Mouse (Mus musculus) fat pad, adult 2 months (tissue): ENCODE data around the gene Rrp1b.

Experiments used
- DNase-seq: peaks from one replicate; pipeline ENCODE4 v3.0.0-alpha.2; 2011; ENCODE audit warnings: low read depth, low spot score; ENCODE audit errors: extremely low read depth

The Rrp1b gene

DNA sequence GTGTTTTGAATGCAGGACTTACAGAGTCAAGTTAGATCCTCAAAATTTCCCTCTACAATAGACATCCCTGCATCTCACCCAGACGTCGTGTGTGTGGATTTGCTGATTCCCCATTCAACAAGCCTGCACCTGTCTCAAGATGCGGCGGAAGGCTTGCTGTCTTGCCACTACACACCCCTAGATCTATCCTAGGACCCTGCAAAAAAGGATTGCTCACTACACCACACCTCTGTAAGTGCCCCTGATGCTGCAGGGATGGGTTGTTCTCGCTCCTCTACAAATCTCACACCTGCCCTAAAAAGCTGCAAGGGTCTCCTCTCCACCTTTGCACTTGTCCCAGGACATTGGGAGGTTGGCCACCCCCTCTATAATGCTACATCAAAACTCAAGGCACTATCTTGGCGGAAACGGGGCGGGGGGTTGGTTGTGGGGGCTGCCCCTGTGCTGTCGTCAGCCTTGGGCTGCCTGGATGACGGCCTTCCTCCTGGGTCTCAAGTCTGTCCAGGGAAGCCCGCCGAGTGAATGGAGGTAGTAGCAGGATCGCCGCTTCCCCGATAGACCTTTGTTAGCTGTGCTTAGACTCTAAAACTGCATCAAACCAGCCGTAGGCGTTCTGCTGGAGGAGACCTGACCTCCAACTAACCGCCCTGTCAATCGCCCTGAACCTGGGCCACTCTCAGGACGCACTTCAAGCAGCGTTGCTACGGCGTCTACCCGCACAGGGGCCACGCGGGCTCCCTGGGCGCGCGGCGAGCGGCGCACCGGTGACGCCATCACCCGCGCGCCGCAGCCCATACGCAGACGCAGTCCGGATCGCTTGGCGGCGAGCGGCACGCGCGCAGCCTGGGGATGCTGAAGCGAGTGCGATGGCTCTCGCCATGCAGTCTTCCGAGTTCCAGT, at the start of gene Rrp1b, which contains the start of gene Hsf2bp:
TSS of gene Rrp1b (plus strand) at position 492 of the 900 bp plus-strand sequence.
TSS of gene Hsf2bp (minus strand) at position 741 of the 900 bp plus-strand sequence.
- no peak for DNase-seq

DNA sequence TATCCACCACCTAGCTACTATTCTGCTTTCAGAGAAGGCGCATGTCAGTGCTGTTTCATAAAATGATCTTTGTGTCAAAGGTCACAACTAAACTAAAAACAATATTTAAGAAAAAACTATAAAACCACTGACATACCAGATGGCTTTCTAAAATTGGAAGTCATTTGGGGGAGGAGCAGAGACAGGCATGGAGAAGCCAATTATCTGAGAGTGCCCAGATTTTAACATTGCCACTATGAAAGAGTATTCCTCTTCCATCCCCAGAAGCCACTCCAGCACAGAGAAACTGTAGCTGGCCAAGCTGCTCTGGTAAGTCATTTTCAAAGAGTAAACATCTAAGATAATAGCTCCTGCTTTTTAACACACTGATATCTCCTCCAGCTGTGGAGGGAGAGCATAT, 49.0 kb upstream of the Rrp1b start:
- DNase-seq = no peak

DNA sequence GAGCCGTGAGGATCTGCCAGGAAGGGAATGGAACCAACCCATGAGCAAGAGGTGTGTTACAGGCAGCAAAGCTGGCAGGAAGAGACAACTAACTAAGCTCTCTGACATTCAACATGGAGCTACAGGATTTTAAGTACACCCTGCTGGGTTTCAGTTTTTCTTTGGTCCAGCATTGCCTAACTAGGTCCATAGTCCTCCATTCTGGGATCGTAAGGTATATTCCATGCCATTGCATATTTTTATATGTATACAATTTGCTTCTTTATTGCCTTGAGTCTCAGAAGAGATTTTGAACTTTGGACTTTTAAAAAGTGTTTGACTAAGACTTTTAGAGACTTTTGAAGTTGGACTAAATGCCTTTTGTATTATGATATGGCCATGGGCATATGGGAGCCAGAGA, 46.9 kb upstream of the Rrp1b start:
- no peak for DNase-seq

DNA sequence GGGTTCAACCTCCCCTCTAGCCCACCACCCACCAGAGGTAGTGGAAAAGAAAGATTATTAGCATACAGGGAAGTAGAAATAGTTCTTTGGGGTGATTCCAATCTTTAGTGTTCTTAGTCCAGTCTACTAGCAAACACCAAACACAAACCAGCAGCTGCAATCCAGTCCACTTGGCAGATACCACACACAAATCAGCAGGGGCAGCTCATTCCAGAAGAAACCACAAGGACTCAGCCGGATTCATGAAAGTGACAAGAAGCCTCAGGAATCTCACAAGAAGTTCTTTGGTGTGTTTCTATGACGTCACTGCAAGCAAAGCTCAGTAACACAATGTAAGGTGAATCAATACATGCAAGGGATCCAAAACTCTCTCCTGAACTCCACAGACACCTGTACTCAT, 43.9 kb upstream of the Rrp1b start:
- DNase-seq = no peak

DNA sequence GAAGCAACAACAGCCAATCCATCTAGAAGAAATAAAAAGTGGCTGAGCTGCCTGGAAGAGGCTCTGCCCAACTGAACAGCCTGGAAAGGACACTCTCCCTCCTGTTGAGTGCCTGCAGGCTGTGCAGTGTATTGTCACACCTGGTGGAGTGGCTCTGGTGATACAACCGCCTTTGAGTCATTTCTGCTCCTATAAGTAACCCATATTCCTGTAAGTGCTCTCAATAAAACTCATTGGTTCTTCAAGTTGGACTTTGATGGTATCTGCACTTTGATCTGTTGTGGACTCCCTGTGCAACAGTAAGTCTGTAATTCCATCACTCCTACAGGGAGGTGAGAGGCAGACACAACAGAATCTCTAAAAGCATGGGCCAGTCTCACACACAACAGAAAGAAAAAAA, 42.5 kb upstream of the Rrp1b start:
- no peak for DNase-seq

DNA sequence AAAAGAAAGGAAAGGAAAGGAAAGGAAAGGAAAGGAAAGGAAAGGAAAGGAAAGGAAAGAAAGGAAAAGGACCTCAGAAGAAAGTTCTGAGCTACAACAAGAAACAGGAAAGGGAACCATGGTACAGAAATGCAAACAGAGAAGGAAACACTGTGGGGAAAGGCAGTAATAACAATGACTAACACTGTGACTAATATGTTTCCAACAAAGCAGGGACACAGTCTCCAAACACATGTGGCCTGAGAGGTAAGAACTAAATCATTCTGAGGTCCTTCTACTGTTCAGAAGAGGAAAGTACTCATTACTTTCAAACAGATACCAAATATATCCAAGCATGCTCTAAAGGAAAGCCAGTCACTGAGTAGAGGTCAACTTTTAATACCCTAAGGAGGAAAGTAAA, 41.8 kb upstream of the Rrp1b start:
- DNase-seq = no peak

DNA sequence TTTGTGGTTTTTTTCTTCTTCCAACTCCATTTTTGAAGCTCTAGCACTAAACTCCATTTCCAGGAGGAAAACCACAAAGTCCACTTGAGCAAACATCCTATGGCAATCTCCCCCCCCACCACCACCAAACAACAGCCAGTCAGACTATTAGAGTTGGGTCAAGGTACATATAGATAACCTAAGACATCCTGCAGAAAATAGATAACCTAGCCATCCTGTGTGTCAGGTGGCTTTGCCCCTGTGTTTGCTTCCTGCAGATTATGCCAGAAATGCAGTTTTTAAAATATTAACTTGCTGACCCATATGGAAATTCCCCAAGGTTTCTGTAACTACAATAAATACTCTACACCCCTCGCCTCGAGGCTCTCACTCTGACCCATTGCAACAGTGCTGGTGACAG, 40.1 kb upstream of the Rrp1b start:
- no peak for DNase-seq

DNA sequence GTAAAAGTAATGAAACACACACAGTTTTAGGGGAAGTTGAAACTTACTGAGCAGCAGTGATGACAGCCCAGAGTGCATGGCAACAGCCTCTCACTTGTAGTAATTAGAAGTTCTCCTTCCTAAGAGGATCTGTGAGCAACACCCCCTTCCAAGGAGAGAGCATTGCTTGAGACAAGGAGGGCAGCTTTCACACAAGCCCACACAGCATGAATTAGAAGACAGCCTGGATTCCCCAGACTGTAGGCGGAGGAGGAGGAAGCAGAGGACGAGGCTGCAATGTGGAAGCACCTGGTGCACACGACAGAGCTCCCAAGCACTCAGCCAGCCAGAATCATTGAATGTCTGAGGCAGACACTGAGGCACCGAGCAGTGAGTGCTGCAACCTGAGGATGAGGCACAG, 39.6 kb upstream of the Rrp1b start:
- DNase-seq = no peak

DNA sequence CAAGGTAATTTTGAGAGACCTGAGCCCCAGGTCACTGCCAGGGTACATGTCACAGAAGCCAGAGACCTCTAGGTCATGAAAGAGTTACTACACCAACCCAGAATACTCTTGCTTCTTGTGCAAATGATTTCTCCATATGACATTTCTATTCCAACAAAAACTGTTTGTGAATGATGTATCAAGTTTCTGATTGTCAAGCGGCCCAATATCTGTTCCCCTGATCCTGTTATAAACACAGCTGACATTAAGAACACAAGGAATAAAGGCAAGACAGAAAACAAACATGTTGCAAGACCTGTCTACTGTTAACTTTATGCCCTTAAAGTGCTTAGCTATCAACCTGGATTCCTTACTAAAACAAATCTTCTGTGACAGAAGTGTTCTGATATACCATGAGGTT, 37.5 kb upstream of the Rrp1b start:
- DNase-seq = no peak

DNA sequence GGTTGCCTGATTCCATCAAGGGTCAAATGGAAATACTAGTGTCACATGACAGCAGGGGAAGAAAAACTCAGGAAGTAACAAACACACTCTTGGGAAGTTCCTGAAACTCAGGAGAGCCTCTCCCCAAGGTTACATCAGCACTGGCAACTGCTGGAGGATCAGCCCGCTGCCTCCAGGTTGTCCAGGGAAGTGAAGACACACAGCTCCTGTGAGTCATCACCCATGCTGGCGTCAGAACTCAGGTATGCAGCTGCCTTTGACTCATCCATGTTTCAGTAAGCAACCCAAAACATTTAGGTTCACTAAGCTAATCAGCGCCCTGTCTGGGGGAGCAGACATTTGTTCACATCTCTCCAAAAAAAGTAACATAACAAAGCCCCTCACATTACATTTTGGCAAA, 32.6 kb upstream of the Rrp1b start:
- no peak for DNase-seq

DNA sequence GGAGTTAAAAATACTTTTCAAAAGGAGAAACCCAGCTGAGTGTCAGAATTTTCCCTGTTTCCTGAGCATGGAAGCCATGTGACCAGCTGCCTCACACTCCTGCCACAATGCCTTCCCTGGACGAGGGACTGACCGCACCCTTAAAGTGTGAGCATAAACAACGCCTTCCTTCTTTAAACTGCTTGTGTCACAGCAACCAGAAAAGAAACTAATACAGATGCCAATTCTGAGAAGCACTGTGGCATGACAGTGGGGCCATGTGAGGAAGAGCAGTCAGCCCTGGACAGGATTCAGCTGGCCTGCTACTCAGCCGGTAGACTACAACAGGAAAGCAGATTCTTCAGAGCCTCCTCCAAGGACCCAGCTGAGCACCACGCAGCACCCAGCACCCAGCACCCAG, 29.1 kb upstream of the Rrp1b start:
- no peak for DNase-seq

DNA sequence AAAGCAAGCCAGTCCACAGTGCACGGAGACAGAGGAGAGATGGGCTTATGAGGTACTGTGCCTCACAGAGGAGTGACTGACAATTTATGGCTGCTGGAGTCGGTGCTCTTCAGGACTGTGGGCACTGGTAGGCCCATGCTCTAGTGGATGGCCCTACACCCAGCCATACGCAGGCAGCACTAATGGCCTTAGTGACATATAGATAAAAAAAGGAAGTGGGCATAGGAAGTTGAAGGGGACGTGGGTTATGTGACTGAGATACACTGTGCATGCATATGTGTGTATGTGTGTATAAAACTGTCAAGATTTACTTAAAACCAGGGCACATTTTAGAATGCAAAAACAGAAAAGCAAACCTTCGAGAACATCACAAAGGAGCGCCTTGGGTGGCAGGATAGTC, 24.2 kb upstream of the Rrp1b start:
- DNase-seq = no peak

DNA sequence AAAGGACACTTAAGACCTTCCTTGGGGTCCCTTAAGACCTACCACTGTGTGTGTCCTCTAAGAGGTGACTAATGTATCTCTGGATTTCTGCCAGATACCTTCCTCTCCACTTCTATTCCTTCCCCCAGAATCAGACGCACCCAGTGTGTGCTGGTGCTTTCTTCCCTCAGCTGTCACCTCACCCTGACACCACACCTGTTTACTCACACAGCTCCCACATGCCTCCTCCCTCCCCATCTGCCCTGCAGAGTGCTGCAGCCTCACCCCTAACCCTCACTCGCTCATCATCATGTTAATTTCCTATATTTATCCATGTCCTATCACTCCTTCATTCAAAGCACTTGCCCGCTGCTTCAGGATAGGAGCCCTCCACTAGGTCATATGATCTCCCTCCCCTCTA, 23.6 kb upstream of the Rrp1b start:
- no peak for DNase-seq

DNA sequence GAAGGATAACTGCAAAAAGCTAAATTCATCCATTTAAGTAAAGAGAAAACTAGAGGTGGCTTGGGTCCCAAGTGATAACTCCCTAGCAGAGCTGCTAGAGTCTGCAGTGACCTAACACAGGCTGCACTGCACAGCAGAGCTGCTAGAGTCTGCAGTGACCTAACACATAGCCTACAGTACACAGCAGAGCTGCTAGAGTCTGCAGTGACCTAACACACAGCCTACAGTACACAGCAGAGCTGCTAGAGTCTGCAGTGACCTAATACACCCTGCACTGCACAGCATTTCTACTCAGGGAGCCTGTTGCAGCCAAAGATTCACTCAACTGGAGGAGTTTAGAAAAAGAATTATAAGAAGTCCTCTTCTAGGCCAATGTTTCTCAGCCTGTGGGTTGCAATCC, 22.2 kb upstream of the Rrp1b start:
- DNase-seq = no peak

DNA sequence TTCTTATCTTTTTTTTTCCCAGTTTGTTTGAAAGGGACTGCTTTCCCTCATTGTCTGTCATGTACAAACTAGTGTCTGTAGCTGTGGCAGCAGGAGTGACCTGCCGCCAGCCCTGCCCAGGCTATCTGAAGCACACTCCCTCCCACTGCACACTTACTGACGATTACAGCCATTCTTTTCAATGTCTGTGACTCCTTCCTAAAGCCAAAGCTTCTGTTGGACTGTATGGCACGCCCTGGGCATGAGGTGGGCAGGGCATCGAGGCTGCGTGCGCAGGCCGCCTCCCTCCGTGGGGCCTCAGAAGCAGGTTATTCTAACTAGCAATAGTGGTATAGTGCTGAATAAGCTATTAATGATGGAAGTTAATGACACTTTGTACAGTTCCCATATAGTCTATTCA, 19.4 kb upstream of the Rrp1b start:
- DNase-seq = no peak

DNA sequence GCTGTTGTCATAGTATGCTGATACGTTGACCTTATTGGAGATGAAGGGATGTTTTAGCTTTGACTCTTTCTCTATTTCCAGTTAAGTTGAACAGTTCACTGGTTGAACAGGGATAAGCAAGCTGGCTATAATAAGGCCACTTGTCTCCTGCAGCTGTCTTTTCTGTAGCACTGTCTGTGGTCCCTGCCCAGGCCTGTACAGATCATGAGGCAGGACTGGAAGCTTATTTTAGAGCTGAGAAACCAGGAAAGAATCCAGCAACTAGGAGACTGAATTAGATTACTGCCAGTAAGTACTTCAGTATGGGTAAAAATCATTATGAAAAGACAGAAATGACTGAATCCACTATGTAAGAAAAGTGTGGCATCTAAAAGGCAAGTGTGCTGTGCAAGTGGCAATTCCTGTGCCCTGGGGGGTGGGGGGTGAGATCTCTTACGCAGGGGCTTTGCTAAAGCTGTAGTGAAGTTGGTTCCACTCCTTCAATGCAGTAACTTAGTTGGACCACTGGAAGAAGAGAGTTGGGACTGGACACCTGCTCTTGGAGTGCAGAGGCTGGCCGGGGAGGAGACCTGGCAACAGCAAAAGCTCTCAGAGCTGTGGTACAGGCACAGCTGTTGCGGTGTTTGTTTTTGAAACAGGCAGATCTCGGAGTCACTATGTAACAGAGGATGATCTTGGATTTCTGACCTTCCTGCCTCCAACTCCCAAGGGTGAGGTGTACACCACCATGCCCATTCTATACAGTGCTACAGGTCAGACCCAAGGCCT, 17.6 kb upstream of the Rrp1b start:
- no peak for DNase-seq

DNA sequence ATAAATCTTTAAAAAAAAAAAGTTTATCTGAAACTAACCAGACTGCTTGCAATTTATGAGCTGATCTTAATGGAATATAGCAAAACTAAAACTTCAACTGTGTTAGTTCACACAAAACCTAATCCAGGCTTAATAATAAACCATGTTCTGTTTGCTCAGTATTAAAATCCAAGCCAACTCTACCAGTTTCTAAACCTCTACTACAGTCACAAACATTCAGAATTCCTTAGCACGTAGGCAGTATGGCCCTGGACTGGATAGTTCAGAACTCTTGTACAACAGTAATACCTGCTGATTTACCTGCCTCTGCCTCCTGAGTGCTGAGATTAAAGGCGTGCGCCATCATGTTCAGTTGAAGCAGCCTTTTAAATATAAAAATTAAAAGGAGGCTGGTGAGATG, 13.9 kb upstream of the Rrp1b start:
- DNase-seq = no peak

DNA sequence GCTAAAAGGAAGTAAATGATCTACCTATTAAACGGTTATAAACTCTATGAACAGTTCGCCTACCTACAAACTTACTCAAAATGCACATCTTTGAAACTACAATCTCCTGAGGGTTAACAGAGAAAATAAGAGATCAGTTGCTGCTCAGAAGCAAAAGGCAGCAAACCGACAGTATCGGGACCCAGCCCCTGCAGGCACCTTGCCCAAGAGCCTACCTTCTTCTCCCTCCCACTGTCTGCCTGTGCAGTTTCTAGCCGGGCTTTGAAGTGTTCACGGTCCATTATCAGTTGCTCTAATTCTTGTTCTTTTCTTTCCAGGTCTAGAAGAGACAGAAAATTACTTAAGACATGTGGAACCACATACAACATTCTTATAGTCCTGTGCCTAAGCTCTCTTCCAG, 13.3 kb upstream of the Rrp1b start:
- DNase-seq = no peak

DNA sequence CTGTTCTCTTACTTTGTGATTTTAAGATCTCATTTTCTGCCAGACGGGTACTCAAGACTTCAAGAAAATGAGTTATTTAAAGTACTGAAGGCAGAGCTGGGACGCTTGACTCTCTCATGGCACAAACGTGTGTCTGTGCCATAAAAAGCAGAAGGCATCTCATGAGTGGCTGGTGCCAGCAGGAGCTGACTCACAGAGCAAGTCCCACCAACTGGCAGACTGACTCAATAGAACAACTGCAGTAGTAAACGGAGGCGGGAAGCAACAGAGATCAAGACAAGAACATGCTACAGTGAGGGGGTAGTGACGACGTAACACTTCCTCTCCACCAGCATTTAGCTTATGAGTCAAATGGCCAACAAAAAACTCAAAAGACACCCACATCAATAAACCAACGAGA, 12.8 kb upstream of the Rrp1b start:
- DNase-seq = no peak

DNA sequence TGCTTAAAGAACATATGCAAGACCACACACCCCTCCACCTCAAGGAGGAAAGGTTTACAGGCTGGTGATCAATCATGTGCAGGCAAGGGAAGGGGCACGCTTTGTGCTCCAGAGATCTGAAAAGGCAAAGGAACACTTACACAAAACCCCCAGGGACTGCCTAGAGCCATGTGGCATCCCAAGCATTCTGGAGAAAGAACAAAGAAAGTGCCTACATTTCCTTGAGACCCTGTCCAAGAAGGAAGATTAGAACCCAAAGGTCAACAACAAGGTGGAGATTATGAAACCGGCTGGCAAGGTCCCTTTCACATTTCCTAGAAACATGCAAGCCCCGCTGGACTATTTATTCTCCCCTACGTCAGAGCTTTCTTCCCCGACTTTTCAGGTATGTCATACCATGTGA, 11.2 kb upstream of the Rrp1b start:
- DNase-seq = no peak

DNA sequence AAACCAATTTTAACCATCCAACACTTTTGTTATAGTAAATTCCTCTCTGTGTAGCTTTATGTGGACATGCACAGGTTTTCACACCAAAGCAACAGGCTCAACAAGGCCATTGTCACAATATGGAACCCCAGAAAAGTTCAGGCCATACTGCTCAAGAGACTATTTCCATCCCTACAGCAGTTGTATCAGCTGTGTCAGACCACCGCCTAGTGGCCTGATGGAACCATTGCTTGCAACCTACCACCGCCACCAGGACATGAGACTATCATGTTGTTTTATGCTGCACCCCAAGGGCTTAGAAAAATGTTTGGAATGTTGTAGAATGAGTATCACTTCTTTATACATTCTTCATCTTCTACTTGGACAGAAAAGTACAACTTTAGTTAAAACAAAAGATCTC, 10.5 kb upstream of the Rrp1b start:
- no peak for DNase-seq

DNA sequence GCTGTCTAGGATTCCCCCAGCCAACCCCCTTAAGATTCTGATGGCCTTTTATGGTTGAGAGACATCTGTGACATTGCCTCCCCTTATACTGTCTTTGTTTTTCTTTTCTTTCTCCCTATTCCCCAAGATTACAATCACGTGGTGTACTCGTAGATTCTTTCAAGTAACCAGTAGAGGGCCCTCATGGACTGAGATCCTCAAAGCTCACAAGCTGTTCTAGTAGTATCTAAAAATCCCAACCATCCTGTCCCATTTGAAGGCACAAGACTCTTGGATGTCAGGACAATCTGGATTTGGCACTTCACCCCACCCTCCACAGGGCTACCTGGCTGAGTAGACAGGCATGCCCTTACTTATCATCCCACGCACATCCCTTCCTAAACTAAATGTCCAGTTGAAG, 8.2 kb upstream of the Rrp1b start:
- DNase-seq = no peak
